Mouse (Mus musculus) G1E (cell line): ENCODE results near the gene Nkap. TPM values are rescaled to one million over a fixed set of nuclear protein-coding genes. Genes with fewer than 3 reads are reported as not detected.
"Not testable (repeated sequence)": the region's sequence is repeated elsewhere in the genome, so short reads cannot be mapped to it uniquely, and the experiment has no call there.

ENCODE experiments used
- ATAC-seq: 2 replicates; pipeline ENCODE4 v1.8.0; 2016; ENCODE audit warnings: mild to moderate bottlenecking; ENCODE audit not compliant: insufficient number of reproducible peaks, poor library complexity, low FRiP score, severe bottlenecking; ENCODE audit errors: extremely low read depth
- DNase-seq: peaks from one replicate; pipeline ENCODE4 v3.0.0; 2012; ENCODE audit warnings: low spot score
- H3K27me3 ChIP-seq: 2 replicates; pipeline ENCODE4 v1.6.1; 2012; ENCODE audit warnings: mild to moderate bottlenecking, low read length, inconsistent platforms; ENCODE audit not compliant: insufficient read depth
- H3K36me3 ChIP-seq: replicated peaks from 2 replicates; pipeline ENCODE3; 2012; ENCODE audit warnings: mild to moderate bottlenecking, inconsistent platforms
- H3K4me1 ChIP-seq: 2 replicates; pipeline ENCODE4 v1.6.1; 2012; ENCODE audit warnings: low read depth, low read length, inconsistent platforms, mixed read lengths; ENCODE audit not compliant: insufficient read depth
- H3K4me3 ChIP-seq: 2 replicates; pipeline ENCODE4 v1.5.1; 2012; ENCODE audit warnings: low read depth, mild to moderate bottlenecking, inconsistent platforms, low read length, moderate library complexity, mixed read lengths
- H3K9me3 ChIP-seq: replicated peaks from 2 replicates; pipeline ENCODE4 v1.6.1; 2012; ENCODE audit warnings: inconsistent platforms
- CTCF ChIP-seq: IDR thresholded peaks from 2 replicates; pipeline ENCODE4 v1.5.1; 2012; ENCODE audit warnings: low read depth, low read length, inconsistent platforms, mixed read lengths
- GATA1 ChIP-seq: IDR thresholded peaks from 2 replicates; pipeline ENCODE4 v1.6.1; 2012; ENCODE audit warnings: borderline replicate concordance, low read length, inconsistent platforms, mixed read lengths
- GATA2 ChIP-seq: IDR thresholded peaks from 2 replicates; pipeline ENCODE4 v1.6.1; 2012; ENCODE audit warnings: low read depth, low read length, inconsistent platforms, borderline replicate concordance
- POLR2AphosphoS5 ChIP-seq: IDR thresholded peaks from 2 replicates; pipeline ENCODE4 v1.6.1; 2012; ENCODE audit warnings: low read depth, low read length, inconsistent platforms; ENCODE audit not compliant: insufficient replicate concordance
- TAL1 ChIP-seq: conservative IDR thresholded peaks from 2 replicates; pipeline ENCODE4 v1.6.1; 2012; ENCODE audit warnings: low read depth, low read length, inconsistent platforms, mixed read lengths
- polyA plus RNA-seq: library from polyadenylated mRNA; stranded (reverse); fragments of >175 nt; gene quantifications from 2 replicates; pipeline ENCODE4 v1.2.3, GENCODE M21; 2012
- total RNA-seq, 2 experiments: library from RNA; stranded (forward) in 1 of 2; stranded (reverse) in 1 of 2; fragments of 200-1000 nt in 1 of 2; fragments of >200 nt in 1 of 2; fragmentation: Nextera tagmentation in 1 of 2; gene quantifications; 2 replicates each; pipeline ENCODE4 v1.2.3; 2014 to 2017

Gene Nkap
- total and polyA plus RNA-seq, 3 experiments: 10.7 to 48.7 (median 38.5) TPM

DNA sequence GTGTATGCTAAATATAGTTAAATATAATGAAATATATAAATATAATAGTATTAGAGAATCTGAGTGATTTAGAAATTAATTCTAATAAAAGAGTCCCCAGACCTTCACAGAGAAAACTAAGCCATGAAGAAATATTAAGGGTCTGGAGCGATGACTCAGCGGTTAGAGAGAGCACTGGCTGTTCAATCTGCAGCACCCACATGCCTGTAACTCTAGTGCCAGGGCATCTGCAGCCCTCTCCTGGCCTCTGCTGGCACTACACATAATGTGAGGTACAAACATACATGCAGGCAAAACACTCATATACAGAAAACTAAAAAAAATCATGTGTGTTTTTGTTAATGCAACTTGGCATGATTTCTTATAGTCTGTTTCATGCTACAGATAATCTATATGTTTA lies 18.4 kb downstream of the Nkap start:
- no peaks in the 10 kb centered on the region for H3K4me1 ChIP-seq
- ATAC-seq (peak; percentile 49), DNase-seq (no peak)
- TF ChIP-seq GATA1: no peak
- no peak for TF ChIP-seq POLR2AphosphoS5
- no peak for TF ChIP-seq CTCF
- no peak for TF ChIP-seq TAL1
- no peak for TF ChIP-seq GATA2
- peaks cover 56% of the 10 kb centered on the region for H3K36me3 ChIP-seq
- no peaks in the 10 kb centered on the region for H3K9me3 ChIP-seq
- H3K27me3 ChIP-seq: no peaks in the 10 kb centered on the region
- no peak overlapping the region for H3K4me3 ChIP-seq

GRCm38 (mm10) chrX:37157839-37158238 lies 31.2 kb downstream of the Nkap start:
- Histone ChIP-seq H3K9me3 (no peaks in the 10 kb centered on the region), H3K36me3 (peaks cover 61% of the 10 kb centered on the region), H3K4me1 (peaks cover 4% of the 10 kb centered on the region; the same call in 1 of the 2 replicates), H3K27me3 (no peaks in the 10 kb centered on the region), H3K4me3 (no peak overlapping the region)
- DNase-seq (no peak), ATAC-seq (no peak)
- TF ChIP-seq POLR2AphosphoS5 (no peak), CTCF (0 out of 2 replicates have a peak, but pooled peaks have one; percentile 14)

DNA sequence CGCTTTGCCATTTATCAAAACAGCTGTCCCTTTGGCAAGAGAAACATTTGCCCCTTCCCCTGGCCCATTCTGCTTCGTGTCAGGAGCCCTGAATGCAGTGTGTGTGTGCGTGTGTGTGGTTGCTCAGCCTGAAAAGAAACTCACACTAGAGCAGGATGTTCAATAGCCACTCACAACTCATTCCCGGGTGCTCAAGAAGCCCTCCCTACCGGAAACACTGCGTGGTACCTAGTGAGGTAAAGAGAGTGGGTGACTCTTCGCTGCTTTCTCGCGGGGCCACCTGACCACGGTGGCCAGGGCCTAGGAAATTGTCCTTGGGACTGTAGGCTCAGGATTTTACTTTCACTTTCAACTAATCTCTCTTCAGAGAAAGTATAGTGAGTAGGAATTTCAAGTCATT lies 34.6 kb downstream of the Nkap start:
- Histone ChIP-seq H3K4me3 (no peak overlapping the region), H3K4me1 (peaks cover 4% of the 10 kb centered on the region; the same call in 1 of the 2 replicates), H3K9me3 (no peaks in the 10 kb centered on the region), H3K27me3 (no peaks in the 10 kb centered on the region), H3K36me3 (peaks cover 44% of the 10 kb centered on the region)
- DNase-seq (no peak), ATAC-seq (no peak)
- TF ChIP-seq GATA2: no peak
- TF ChIP-seq GATA1: no peak
- no peak for TF ChIP-seq POLR2AphosphoS5
- TF ChIP-seq CTCF: no peak
- no peak for TF ChIP-seq TAL1

DNA sequence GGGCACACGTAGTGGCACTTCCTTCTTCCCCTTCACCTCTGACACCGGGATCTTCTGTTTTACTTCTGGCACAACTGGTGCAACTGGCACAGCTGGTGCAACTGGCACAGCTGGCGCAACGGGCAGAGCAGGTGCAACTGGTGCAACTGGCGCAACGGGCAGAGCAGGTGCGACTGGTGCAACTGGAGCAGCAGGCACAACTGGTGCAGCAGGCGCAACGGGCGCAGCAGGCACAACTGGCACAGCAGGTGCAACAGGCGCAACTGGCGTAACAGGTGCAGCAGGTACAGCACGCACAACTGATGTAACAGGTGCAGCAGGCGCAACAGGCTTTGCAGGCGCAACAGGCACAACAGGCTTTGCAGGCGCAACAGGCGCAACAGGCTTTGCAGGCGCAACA lies 36.5 kb downstream of the Nkap start:
- ATAC-seq (no peak), DNase-seq (no peak)
- H3K4me1 ChIP-seq: peaks cover 4% of the 10 kb centered on the region; the same call in 1 of the 2 replicates
- H3K4me3 ChIP-seq: no peak overlapping the region
- TF ChIP-seq GATA2 (no peak), TAL1 (no peak), GATA1 (no peak), CTCF (no peak)
- peaks cover 30% of the 10 kb centered on the region for H3K36me3 ChIP-seq
- H3K9me3 ChIP-seq: no peaks in the 10 kb centered on the region
- H3K27me3 ChIP-seq: no peaks in the 10 kb centered on the region

DNA sequence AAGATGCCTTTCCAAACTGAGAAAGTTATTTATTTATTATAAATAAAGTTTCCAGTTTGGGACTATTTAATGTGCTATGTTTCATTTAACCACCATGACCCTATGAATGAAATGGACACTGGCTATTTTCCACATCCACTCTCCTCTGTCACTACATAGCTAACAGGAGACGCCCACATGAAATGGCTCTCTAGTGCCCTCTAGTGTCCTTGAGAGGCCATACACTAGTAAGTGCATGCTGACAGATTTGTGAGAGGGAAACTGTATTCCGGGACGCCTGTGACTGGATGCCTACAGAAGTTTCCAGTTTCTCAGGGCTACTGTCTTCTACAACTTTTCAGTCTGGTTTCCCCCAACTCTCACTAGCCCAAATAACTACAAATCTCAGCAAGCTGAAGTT lies 40.5 kb downstream of the Nkap start:
- TF ChIP-seq CTCF: peak; percentile 44
- no peak for TF ChIP-seq POLR2AphosphoS5
- peak; percentile 34 for DNase-seq

DNA sequence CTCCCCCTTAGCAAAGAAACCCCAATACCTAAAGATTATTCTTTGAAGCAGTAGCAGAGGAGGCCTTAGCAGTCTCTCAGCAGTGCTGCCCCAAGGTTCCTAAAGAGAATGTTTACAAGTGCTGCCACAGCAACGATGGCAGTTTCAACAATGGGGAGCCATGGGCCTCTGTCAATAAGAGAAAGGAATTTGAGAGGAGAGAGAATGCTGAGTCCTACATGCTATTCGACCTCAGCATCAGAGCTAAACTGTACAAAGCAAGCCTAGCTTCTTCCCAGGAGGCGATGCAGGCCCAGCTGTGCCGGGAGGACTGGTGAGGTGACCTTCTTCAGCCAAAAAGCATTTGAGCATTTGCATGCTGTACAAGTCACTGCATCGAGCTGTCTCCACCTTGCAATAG lies 42.1 kb downstream of the Nkap start, which contains the start of gene Akap14:
TSS of gene Akap14 (minus strand) at position 101 of the 400 bp plus-strand sequence.
- DNase-seq (no peak), ATAC-seq (no peak)
- Histone ChIP-seq H3K4me1 (no peaks in the 10 kb centered on the region), H3K27me3 (no peaks in the 10 kb centered on the region), H3K4me3 (no peak within 1 kb of the TSS), H3K9me3 (no peaks in the 10 kb centered on the region), H3K36me3 (no peaks in the 10 kb centered on the region)
- TF ChIP-seq TAL1 (no peak), POLR2AphosphoS5 (no peak), GATA1 (no peak), CTCF (no peak), GATA2 (no peak)

More for the DNA sequence above, 40.5 kb downstream of the Nkap start:
- H3K27me3 ChIP-seq: no peaks in the 10 kb centered on the region
- H3K9me3 ChIP-seq: no peaks in the 10 kb centered on the region
- H3K36me3 ChIP-seq: peaks cover 6% of the 10 kb centered on the region
- ATAC-seq: peak; percentile 45; the same call in 1 of the 2 replicates
- no peak overlapping the region for H3K4me3 ChIP-seq
- no peaks in the 10 kb centered on the region for H3K4me1 ChIP-seq

DNA sequence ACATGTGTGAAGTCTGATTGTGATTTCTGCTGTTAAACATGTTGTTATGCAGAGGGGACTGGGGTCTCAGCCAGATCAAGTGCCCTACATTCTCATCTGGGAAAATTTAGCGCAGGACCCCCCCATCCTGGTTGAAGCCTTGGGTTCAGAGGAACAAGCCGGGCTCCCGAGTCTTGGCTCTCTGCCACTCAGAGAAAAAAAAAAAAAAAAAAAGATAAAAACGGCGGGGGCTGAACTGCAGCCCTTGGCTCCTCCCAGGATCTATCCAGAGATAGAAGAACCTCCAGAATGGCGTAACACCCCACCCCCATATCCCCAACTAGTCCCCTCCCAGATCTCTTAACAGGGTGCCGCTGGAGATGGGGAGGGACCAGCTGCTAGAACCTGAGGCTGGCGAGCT lies 57.8 kb downstream of the Nkap start:
- not testable (repeated sequence) for DNase-seq, H3K4me1 ChIP-seq, H3K4me3 ChIP-seq, H3K27me3 ChIP-seq, H3K9me3 ChIP-seq, ATAC-seq
- peaks cover 25% of the 10 kb centered on the region for H3K36me3 ChIP-seq

- Histone ChIP-seq H3K4me3 (peak overlapping the region; percentile 76), H3K4me1 (peaks cover 9% of the 10 kb centered on the region), H3K36me3 (peaks cover 26% of the 10 kb centered on the region), H3K9me3 (no peaks in the 10 kb centered on the region), H3K27me3 (no peaks in the 10 kb centered on the region)
- DNase-seq: no peak
- no peak for ATAC-seq
- TF ChIP-seq POLR2AphosphoS5 (no peak), GATA2 (no peak), CTCF (no peak), TAL1 (no peak), GATA1 (no peak)
Observed at GRCm38 (mm10) chrX:37190755-37191104, 64.1 kb downstream of the Nkap start.
